Mouse (Mus musculus): ENCODE measurements around the gene Nsun3. TPM values are rescaled to one million over a fixed set of nuclear protein-coding genes. Genes with fewer than 3 reads are reported as not detected.
"Not testable (repeated sequence)": the region's sequence is repeated elsewhere in the genome, so short reads cannot be mapped to it uniquely, and the experiment has no call there.

Nsun3 gene
- total RNA-seq, 2 experiments from 2014 or later, result 9.9 to 16.0 TPM

DNA sequence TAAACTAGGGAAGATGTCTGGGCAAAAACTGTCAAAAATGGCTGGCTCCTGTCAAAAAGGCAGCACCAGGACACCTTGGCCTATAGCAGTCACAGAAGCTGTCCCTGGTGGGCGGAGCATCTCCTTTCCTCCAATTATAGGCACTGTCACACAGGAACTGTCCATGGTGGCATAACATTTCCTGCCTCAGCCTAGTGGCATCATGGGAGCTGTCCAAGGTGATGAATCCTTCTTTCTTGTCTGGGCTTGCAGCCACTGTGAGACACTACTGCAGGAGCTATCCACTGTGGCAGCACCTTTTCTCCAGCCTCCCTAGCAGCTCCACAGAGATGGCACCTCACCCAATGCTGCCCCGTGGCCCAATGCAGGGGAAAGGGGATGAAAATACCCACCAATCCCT, 28.3 kb downstream of the Nsun3 start:
- DNase-seq (ENCODE audit: extremely low spot score in 1 of 2, low spot score in 2 of 2), result no peak
- intact Hi-C loops (cut with DNase I), result no loop called here

DNA sequence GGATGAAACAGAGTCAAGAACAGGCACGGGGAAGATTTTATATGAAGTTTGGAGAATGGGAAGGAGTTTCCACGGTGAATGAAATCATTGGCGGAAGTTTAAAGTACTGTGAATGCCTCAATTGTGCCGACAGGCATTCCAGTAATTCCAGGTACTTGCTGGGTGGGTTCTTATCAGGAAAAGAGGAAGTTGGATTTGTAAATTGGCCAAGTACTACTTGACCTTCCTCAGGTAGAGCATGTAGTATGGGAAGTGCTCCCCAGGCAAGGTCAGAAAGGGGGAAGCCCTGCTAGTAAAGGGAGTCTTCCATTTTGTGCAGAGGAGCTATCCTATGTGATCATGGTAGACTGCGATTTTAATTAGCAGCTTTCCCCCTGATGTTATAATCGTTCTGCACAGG, 31.3 kb downstream of the Nsun3 start:
- no peak for DNase-seq (ENCODE audit: extremely low spot score in 1 of 2, low spot score in 2 of 2)
- intact Hi-C loops (cut with DNase I), result no loop called here

DNA sequence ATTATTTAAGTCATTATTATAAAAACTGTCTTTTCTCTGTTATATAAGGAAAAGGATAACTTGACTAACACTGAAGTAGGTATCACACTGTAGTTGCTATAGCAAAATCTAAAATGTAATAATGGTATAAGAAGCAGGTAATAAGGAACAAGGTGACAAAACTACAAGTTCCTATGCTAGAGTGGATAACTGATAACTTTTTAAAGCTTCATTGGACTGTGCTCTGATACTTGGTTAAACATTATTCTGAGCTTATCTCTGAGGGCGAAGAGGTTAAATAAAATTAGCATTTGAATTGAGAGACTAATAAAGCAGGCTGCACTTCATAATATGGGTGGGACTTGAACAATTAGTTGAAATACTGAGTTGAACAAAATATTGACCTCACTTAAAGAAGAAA, 33.0 kb downstream of the Nsun3 start:
- intact Hi-C loops (cut with DNase I), result no loop called here
- DNase-seq (ENCODE audit: extremely low spot score in 1 of 2, low spot score in 2 of 2), result no peak

DNA sequence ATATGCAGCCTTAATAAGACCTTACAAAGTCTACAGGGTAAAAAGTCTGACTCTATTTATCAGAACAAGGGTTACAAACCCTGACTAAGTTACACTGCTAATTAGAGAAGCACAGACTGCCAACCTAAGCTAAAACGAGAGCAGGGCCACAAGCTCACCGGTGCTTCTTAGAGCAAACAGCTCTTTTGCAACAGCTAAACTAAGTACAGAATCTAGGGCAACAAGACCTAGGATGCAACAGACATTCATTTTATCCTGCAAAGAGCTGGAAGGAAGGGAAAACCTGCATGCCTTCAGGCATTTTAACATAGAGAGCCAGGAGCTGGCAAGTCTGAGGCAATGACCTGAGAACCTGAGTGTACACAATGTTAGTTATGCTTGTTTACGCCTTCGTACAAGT, 33.5 kb downstream of the Nsun3 start:
- DNase-seq (ENCODE audit: extremely low spot score in 1 of 2, low spot score in 2 of 2), result no peak

DNA sequence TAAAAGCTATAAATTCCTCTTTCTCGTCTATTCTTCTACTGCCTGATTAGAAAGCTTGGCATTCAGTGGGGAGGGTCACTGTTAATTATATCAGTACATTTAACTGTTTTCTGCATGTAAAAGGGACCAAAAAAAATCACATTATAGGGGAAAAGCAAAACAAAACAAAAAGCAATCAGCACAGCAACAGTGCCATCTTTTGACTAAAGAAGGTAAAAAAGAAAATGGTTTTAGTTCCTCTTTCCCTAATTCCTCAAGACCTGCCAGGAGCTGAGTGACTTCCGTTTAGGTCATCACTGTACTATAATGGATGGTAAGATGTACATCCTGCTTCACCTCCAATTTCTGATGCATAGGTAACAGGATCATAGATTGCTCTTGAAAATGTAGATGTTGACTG, 40.7 kb downstream of the Nsun3 start:
- intact Hi-C loops (cut with DNase I), result loop anchor here (10.0 kb wide), 1 partner anchor 231 kb away; no protein-coding TSS in a partner anchor
- no peak for DNase-seq (ENCODE audit: extremely low spot score in 1 of 2, low spot score in 2 of 2)

More for the DNA sequence above, 33.5 kb downstream of the Nsun3 start:
- intact Hi-C loops (cut with DNase I), result no loop called here

DNA sequence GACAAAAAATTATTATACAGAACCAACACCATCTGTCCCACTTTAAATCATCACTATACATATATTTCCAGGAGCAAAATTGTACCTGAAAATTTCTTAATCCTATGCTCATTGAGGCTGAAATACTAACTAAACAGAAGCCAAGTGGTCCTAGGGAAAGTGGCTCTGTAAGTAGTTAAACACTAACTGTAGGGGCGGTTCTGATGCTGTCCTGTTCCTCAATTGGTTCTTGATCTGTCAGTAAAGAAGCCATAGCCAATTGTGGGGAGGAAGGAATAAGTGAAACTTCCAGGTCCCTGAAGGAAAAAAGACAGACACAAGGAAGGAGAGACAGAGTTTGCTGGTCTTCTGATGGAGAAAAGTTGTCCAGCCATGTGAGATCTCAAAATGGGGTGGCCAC, 52.3 kb downstream of the Nsun3 start:
- intact Hi-C loops (cut with DNase I), result no loop called here
- DNase-seq (ENCODE audit: extremely low spot score in 1 of 2, low spot score in 2 of 2), result no peak

DNA sequence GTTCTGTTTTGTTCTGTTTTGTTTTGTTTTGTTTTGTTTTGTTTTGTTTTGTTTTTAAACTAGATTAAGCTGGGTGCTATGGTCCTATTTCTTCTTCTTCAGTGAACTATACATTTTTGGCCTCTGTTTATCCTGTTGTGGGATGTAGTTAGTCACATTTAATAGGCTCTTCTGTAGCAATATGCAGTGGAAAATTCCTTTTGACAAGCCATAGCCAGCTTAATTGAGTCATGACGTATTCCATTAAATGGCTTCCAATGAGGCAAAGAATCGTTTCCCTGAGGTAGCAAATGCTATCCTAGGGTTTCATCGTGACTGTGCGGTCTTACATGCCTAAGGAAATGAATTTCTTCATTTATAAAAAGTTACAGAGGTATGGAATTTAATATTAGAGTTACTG, 56.3 kb downstream of the Nsun3 start:
- no peak for DNase-seq (ENCODE audit: extremely low spot score in 1 of 2, low spot score in 2 of 2)
- intact Hi-C loops (cut with DNase I), result no loop called here

DNA sequence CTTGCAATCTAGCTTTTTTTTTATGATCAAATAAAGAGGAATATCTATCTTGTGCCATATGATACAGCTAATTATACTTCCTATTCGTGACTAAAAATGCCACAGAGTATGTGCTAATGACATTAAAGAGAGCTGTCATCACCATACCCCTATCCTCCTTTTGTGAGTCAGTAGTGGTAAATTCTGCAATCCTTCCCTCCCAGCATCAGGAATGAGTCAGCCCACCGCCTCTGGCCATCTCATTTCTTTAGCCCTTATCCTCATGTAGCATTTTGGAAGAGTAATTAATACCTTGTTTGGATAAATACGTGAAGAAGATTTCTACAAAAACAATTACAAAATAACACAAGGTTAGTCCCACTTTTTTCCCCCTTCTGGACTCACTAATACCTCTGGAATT, 56.8 kb downstream of the Nsun3 start:
- intact Hi-C loops (cut with DNase I), result no loop called here
- DNase-seq (ENCODE audit: extremely low spot score in 1 of 2, low spot score in 2 of 2), result no peak

DNA sequence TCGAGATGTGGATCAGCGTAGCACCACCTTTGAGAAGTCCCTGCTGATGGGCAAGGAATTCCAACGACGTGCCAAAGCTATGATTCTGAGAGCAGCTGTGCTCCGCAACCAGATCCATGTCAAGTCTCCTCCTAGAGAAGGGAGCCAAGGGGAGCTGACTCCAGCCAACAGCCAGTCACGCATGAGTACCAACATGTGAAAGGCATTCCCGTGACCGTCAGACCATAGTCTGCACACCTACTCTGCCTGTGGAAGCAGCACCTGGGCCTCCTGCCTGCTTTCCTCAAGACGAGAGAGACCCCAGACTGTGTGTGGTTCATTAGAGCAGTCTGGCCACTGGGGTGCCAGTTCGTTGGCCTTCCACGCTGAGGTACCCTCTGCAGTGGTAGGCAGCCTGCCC, 68.4 kb downstream of the Nsun3 start:
- DNase-seq (ENCODE audit: extremely low spot score in 1 of 2, low spot score in 2 of 2); intact Hi-C loops (cut with DNase I): not testable (repeated sequence)

DNA sequence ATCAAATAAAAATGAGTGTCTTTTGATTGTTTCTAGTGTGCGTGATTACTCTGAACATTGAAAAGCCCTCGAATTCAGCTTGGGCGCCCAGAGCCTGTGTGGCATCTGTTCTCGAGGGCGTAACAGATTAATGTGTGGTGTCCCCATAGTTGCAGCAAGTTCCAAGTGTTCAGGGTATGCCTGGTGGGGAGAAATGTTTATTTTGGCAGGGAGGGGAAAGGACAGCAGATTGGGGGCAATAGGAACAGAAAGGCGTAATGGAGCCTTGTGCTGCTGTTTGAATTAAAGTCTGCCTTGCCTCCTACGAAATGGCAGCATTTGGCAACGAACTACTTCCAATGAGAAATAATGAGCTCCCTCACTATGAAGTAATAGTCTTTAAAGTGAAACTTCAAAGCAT, 96.2 kb downstream of the Nsun3 start:
- no peak for DNase-seq (ENCODE audit: extremely low spot score in 1 of 2, low spot score in 2 of 2)
- intact Hi-C loops (cut with DNase I), result no loop called here

DNA sequence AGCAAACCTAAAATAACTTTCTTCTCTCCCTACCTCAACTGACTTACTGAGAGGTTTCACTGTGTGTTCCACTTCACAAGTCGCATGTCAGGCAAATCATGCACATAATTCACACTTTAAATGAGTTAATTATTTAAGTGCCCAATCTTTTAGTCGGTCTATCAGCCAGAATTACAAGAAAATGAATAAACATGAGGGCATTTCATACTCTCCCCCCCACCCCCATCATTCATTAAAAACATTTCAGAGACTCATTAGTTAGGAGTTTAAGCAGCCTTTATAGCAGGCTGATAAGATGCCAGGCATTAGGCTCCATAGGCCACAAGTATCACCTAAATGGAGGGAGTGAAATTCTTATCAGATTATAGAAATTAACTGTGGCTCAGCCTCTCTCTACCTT, 100.5 kb downstream of the Nsun3 start:
- intact Hi-C loops (cut with DNase I), result no loop called here
- no peak for DNase-seq (ENCODE audit: extremely low spot score in 1 of 2, low spot score in 2 of 2)

DNA sequence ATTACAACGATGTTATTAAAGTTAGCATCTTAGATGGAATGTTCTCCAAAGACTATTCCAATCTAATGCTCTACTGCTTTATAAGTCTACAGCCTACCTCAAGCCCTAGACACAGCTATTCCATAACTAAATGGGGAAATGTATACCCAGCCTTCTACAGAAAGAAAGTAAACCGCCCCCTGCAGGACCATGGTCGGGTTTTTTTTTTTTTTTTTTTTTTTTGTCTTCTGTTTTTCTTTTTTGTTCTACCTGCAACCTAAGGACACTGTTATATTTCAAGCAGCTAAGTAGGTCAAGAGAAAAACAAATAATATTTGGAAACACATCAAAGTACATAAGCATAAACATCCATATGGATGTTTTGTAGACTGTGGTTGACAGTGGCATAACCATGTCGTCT, 101.1 kb downstream of the Nsun3 start:
- intact Hi-C loops (cut with DNase I), result no loop called here
- no peak for DNase-seq (ENCODE audit: extremely low spot score in 1 of 2, low spot score in 2 of 2)

Small RNA genes lying within 50 kb of the gene (microRNA-seq; reads per million reads assigned to microRNA genes)
- gene Gm25986, result not detected

Other genes starting within 250 kb of the Nsun3 start
- not detected for gene Stx19, start 27.9 kb upstream of the Nsun3 start, total RNA-seq (2021)
- gene Arl13b, start 60.2 kb upstream of the Nsun3 start, total RNA-seq (2021), result 10 to 100 TPM in 1 of 2 experiments, 1 to 10 TPM in 1; 9.4 to 12.6 TPM
- 1 to 10 TPM; 8.4 to 8.5 TPM for gene Pros1, start 67.5 kb upstream of the Nsun3 start, total RNA-seq (2021)

All from left cerebral cortex, postnatal 10 days (tissue).